Mouse (Mus musculus): ENCODE measurements around the gene Hist1h1d. TPM values are rescaled to one million over a fixed set of nuclear protein-coding genes. Genes with fewer than 3 reads are reported as not detected.
A peak's percentile ranks its signal among the peaks of the same experiment; 100 is the strongest.
"Not testable (repeated sequence)": the region's sequence is repeated elsewhere in the genome, so short reads cannot be mapped to it uniquely, and the experiment has no call there.

The Hist1h1d gene
- polyA plus RNA-seq, 1 experiment, result 0.62 TPM

DNA sequence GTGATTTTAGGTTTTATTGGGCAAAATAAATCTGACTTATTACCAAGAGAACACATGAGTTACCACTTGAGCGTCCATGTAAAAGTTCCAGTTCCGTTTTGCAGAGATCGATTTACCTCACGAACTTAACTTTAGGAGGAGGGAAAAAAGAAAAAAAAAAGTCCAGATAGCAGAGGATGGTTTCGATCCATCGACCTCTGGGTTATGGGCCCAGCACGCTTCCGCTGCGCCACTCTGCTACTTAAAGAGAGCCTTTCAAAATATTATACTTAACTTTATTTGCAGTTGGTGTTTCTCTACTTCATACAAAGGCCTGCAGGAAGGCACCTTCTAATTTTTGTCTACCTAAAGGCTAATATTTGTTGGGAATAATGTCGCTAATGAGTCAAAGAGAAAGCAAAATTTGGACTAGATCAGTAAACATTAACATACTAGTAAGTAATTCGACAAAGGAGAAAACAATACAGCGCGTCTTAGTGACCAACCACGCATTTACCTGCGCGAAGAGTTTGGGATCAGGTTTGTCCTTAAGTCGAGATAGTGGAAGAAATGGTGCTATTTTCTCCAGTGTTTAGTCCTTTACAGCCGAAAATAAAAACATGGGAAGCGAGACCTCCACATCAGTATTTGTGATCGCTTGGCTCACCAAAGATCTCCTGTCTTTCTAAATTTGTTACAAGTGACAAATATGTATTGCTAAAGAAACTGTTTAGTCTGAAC is 22.7 kb upstream of the Hist1h1d start:
- peak; percentile 41 for DNase-seq (ENCODE audit: low spot score)

- peak; percentile 86 for DNase-seq (ENCODE audit: low spot score)
These were observed 21.9 kb upstream of the Hist1h1d start, which contains the start of gene Hist1h4h for GRCm38 (mm10) chr13:23530901-23531875. Hist1h4h (plus strand) TSS chr13:23531050.

GRCm38 (mm10) chr13:23532262-23533075 is 20.6 kb upstream of the Hist1h1d start:
- DNase-seq (ENCODE audit: low spot score), result no peak

GRCm38 (mm10) chr13:23533560-23534367 is 19.3 kb upstream of the Hist1h1d start, which contains the start of gene Hist1h2af:
Hist1h2af (plus strand) TSS chr13:23533906.
- DNase-seq (ENCODE audit: low spot score), result not testable (repeated sequence)

DNA sequence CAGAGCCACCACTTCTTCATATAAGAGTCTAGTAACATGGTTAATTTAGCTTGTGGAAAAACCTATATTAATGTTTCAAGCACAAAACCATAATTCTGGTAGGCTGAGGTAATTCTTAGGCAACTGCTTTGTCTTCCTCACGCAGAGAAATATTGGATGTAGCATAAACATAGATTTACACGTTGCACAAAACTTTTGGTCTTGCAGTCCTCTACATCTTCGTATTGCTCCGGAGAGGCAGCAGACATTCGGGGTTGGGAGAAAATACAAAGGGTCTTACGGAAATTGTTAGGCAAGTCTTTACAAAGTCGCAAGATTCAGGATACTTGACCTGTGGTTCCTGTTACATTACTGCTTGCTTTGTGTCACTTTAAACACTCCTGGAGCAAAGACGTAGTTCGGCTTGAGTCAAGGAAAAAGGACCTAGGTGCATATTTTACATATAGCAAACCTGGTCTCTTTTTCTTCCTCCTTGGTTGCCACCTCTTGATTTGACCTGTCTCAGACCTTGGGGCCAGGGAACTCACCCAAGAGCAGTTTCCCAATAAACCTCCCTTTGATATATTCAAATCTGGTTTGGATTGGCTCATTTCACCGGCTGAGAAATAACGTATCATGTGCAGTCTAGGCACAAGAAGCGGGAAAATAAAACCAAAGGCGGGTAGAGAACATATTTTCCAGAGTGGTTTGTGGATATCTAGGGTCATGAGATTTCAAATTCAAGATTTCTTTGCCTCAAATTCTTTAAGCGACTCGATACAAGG is 18.5 kb upstream of the Hist1h1d start:
- no peak for DNase-seq (ENCODE audit: low spot score)

GRCm38 (mm10) chr13:23535137-23536075 is 17.7 kb upstream of the Hist1h1d start, which contains the start of gene Hist1h3g:
Hist1h3g (plus strand) TSS chr13:23535422.
- DNase-seq (ENCODE audit: low spot score), result peak; percentile 57

DNA sequence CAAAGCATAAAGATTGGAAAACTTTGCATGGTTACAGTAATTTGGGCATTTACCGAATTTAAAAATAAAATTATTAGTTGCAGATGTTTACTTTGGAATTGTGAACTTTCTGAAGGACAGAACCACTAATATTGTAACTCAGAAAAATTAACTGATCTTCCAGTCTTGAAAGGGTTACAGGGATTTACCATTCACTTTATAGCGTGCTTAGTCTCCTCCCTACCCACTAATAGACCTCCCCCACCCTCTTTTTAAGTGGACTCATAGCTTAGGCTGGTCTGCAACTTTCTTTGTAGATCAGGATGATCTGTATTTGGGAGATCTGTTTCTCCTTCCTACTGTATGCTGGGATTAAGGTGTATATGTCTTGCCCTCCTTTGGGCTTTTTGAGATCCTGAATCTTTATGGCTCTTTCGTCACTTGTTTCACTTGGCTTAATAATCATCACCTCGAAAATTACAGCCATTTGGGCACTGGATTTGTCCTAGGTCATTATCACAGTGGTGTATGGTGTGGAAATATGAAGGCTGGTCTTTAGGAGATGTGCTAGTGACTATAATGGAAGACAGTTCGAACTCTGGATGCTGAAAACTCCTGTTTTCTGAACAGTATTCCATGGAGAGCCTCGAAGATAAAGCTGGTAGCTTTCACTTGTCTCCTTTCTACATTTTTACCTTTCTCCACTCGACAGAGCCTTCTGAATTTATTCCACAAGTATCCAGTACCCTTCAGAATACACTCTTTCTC is 16.8 kb upstream of the Hist1h1d start:
- no peak for DNase-seq (ENCODE audit: low spot score)

DNA sequence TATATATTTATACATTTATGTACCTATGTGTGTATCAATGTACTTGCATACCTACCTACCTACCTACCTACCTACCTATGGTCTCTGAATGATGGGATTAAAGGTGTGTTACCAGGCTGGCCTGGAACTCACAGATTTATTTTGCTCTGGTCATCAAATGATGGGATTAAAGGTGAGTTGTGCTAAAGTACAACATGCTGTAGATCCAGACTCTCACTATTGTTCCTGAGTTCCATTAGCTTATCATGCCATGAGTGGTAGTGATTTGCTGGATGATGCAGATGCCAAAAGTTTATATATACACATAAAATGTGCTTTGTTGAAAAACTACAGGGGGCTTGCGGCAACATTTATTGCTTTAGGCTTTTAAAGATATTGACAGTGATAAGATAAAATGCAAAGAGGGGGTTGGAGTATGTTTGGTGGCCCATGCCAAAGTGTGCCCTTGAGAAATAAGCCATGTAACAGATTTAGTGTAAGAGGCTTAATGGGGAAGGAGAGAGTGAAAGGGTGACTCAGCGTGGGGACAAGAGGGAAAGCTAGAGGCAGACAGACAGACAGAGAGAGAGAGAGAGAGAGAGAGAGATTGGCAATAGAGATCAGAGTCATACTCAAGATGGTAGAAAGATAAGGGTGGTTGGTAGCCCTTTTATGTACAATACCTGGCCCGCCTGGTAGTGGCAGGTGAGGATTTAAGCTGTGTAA is 15.9 kb upstream of the Hist1h1d start:
- DNase-seq (ENCODE audit: low spot score), result no peak

DNA sequence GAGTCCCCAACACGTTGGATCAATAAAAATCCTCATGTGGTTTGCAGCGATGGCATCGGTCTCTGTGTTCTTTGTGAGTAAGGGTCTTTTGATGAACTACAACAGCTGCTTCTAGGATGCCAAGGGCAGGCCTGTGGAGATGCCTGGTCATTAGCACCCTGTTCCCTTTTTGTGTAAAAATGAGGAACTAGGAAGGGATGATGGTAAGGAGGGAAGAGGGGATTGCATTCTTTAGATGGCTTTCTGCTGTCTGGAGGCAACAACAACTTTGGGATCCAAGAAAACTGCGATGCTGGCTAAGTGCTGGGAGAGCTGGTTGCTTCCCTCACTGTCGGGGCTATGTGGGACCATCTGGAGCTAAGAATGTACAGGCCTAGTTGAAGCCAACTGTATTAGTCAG is 14.8 kb upstream of the Hist1h1d start:
- DNase-seq (ENCODE audit: low spot score), result no peak

DNA sequence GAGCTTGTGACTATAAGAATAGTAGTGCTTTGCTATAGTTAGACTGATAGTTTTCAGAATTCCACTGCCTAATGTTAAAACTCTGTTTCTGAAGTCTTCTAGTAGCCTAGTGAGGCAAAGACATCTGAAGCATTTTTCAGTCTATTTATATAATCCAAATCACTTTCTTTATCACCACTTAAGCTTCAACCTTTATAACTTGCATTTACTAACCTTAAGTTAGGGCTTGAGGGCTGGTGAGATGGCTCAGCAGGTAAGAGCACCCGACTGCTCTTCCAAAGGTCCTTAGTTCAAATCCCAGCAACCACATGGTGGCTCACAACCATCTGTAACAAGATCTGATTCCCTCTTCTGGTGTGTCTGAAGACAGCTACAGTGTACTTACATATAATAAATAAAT is 13.2 kb upstream of the Hist1h1d start:
- DNase-seq (ENCODE audit: low spot score), result not testable (repeated sequence)

- no peak for DNase-seq (ENCODE audit: low spot score)
These were observed 11.6 kb upstream of the Hist1h1d start for GRCm38 (mm10) chr13:23541497-23541896.

GRCm38 (mm10) chr13:23542225-23542980 is 10.7 kb upstream of the Hist1h1d start:
- not testable (repeated sequence) for DNase-seq (ENCODE audit: low spot score)

- peak; percentile 55 for DNase-seq (ENCODE audit: low spot score)
These were observed 10.0 kb upstream of the Hist1h1d start, which contains the start of gene Hist1h2bh for GRCm38 (mm10) chr13:23542999-23543607. Hist1h2bh (minus strand) TSS chr13:23543392.

- DNase-seq (ENCODE audit: low spot score), result peak; percentile 65
These were observed 8.9 kb upstream of the Hist1h1d start, which contains the start of gene Hist1h3f for GRCm38 (mm10) chr13:23543965-23544786. Hist1h3f (plus strand) TSS chr13:23544052.

- not testable (repeated sequence) for DNase-seq (ENCODE audit: low spot score)
These were observed 8.3 kb upstream of the Hist1h1d start for GRCm38 (mm10) chr13:23544787-23545120.
